Mouse (Mus musculus) limb, embryonic 14.5 days (tissue): Measurements from ENCODE around the gene Arid2. TPM values are rescaled to one million over a fixed set of nuclear protein-coding genes. Genes with fewer than 3 reads are reported as not detected.

Experiments used
- ATAC-seq: fragments of 200-750 bp; cut with Nextera tagmentation; 2 replicates; pipeline ENCODE4 v1.8.0; 2017; ENCODE audit warnings: low read depth, moderate number of reproducible peaks, moderate TSS enrichment; ENCODE audit not compliant: low FRiP score
- DNase-seq: peaks from one replicate; pipeline ENCODE4 v3.0.0-alpha.2; 2015; ENCODE audit warnings: low spot score
- H3K27ac ChIP-seq: fragments of 300-500 bp; sonication (generic); replicated peaks from 2 replicates; pipeline ENCODE4 v1.5.1; 2014; ENCODE audit warnings: low read depth, mild to moderate bottlenecking, low read length, moderate library complexity, mixed read lengths
- H3K27me3 ChIP-seq: fragments of 300-500 bp; sonication (generic); 2 replicates; pipeline ENCODE4 v1.6.1; 2014; ENCODE audit warnings: low read length, mixed read lengths; ENCODE audit not compliant: control insufficient read depth, insufficient read depth
- H3K36me3 ChIP-seq: fragments of 300-500 bp; sonication (generic); 2 replicates; pipeline ENCODE4 v1.6.1; 2014; ENCODE audit warnings: mild to moderate bottlenecking, low read length, moderate library complexity, mixed read lengths; ENCODE audit not compliant: control insufficient read depth, insufficient read depth
- H3K4me1 ChIP-seq: fragments of 300-500 bp; sonication (generic); 2 replicates; pipeline ENCODE4 v1.6.1; 2014; ENCODE audit warnings: antibody characterized with exemption, low read length, mixed read lengths; ENCODE audit not compliant: control insufficient read depth, insufficient read depth
- H3K4me2 ChIP-seq: fragments of 300-500 bp; sonication (generic); replicated peaks from 2 replicates; pipeline ENCODE4 v1.6.1; 2014; ENCODE audit warnings: low read depth, mild to moderate bottlenecking, low read length, moderate library complexity; ENCODE audit not compliant: severe bottlenecking
- H3K4me3 ChIP-seq: fragments of 300-500 bp; sonication (generic); replicated peaks from 2 replicates; pipeline ENCODE4 v1.5.1; 2014; ENCODE audit warnings: low read length
- H3K9ac ChIP-seq: fragments of 300-500 bp; sonication (generic); 2 replicates; pipeline ENCODE4 v1.6.1; 2014; ENCODE audit warnings: mild to moderate bottlenecking, low read depth, low read length, moderate library complexity; ENCODE audit not compliant: severe bottlenecking
- H3K9me3 ChIP-seq: fragments of 300-500 bp; sonication (generic); 2 replicates; pipeline ENCODE4 v1.6.1; 2016; ENCODE audit warnings: low read length; ENCODE audit not compliant: control insufficient read depth
- POLR2A ChIP-seq: fragments of 200-500 bp; IDR thresholded peaks from 2 replicates; pipeline ENCODE4 v1.8.0; 2012; ENCODE audit warnings: inconsistent platforms, mild to moderate bottlenecking, moderate library complexity, borderline replicate concordance; ENCODE audit not compliant: insufficient read depth, insufficient read length; ENCODE audit errors: extremely low read depth
- WGBS: fragments of 180-500 bp; shearing (Covaris S2); extraction: QIAGEN DNeasy Blood & Tissue Kit; methylation state at CpG from one replicate; pipeline ENCODE4 v1.1.7; 2014; 5-methylcytosine and 5-hydroxymethylcytosine counted together
- polyA plus RNA-seq, 2 experiments: library from polyadenylated mRNA; depleted of rRNA in 1 of 2; stranded (reverse) in 1 of 2; unstranded in 1 of 2; fragments of >200 nt; fragmentation: Nextera tagmentation in 1 of 2; extraction: Ambion mirVana in 1 of 2; gene quantifications; 2 replicates each; pipeline versions ENCODE4 v1.2.1 to v1.2.3; 2012 to 2014

The Arid2 gene
- polyA plus RNA-seq, 2 experiments = 28.7 to 30.9 TPM

DNA sequence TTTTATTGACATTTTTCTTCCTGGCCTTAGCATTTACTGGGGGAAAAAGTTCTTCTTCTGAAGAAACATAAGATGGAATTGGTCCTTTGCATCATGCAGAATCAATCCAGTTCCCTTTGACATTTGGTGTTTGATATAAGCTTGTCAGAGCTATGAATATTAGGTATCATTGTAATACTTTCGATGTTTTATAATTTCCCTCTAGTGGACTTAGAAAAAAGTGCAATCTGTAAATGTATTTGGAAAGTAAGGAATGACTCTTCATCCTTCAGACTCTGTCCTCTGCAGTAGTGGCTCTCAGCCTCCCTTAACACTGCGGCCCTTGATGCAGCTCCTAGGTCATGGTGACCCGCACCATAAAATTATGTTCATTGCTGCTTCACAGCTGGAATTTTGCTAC is 105.6 kb downstream of the Arid2 start:
- DNase-seq (no peak), ATAC-seq (no peak)
- H3K36me3 ChIP-seq = peaks cover 76% of the 10 kb centered on the region

DNA sequence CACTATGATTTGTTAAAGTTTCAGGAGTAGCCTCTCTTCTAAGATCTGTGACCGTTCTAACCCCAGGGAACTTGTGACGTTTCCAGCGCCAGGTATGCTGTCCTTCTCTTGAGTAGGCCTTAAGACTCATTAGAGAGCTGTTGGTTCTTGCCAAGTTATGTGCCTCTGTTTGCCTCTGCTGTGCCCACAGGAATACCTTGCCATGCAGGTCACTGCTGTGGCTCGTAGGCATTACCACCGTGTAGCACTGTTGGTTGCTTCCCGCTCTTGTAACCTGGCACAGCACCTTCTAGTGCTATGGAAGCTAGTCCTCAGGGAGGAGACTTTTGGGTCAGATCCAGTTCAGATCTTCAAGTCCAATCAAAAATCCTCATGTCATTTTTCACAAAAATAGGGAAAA is 107.8 kb downstream of the Arid2 start:
- H3K4me3 ChIP-seq = no peak overlapping the region
- DNase-seq = no peak
- 95% methylated on average over 6 of the region's 6 CpGs for WGBS

More for the DNA sequence above, 105.6 kb downstream of the Arid2 start:
- no peak for TF ChIP-seq POLR2A
- H3K4me3 ChIP-seq = no peak overlapping the region
- WGBS = 90% methylated on average over 3 of the region's 3 CpGs
- no peak overlapping the region for H3K9ac ChIP-seq
- no peaks in the 10 kb centered on the region for H3K4me1 ChIP-seq
- no peaks in the 10 kb centered on the region for H3K27me3 ChIP-seq
- H3K9me3 ChIP-seq = no peaks in the 10 kb centered on the region
- no peak overlapping the region for H3K4me2 ChIP-seq
- H3K27ac ChIP-seq = no peak overlapping the region

DNA sequence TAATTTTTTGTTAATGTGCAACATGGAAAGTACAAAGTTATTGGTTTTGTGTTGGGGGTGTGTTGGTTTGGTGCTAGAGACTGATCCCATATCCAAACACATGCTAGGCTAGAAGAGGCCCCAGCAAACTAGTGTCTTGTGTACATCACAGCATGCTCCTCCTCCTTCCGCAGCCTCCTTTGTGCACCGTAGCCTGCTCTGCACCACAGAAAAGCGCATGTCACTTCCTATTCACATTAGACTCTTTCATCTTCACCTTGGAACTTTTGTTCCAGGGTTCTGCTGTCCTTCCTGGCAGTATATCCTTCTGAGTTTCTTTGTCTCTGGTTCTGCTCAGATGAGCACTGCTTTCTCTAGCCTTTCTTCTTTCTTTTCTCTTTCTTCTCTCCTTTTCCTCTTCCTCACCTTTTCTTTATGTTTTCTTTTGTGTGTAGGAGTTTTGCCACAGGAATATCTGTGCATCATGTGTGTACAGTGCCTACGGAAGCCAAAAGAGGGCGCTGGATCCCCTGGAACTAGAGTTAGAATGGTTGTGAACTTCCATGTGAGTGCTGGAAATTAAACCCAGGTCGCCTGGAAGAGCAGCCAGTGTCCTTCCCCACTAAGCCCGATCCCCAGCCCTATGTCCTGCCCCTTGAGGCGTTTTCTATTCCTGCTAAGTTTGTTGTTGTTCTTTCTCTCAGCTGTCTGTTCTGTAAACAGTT is 109.5 kb downstream of the Arid2 start:
- no peak overlapping the region for H3K4me2 ChIP-seq
- no peaks in the 10 kb centered on the region for H3K4me1 ChIP-seq
- no peaks in the 10 kb centered on the region for H3K27me3 ChIP-seq
- ATAC-seq (no peak), DNase-seq (no peak)
- H3K9ac ChIP-seq = no peak overlapping the region
- no peak overlapping the region for H3K27ac ChIP-seq
- WGBS = 85% methylated on average over 8 of the region's 8 CpGs
- H3K9me3 ChIP-seq = no peaks in the 10 kb centered on the region
- no peak for TF ChIP-seq POLR2A
- peaks cover 73% of the 10 kb centered on the region for H3K36me3 ChIP-seq
- H3K4me3 ChIP-seq = no peak overlapping the region

More for the DNA sequence above, 107.8 kb downstream of the Arid2 start:
- H3K9me3 ChIP-seq = no peaks in the 10 kb centered on the region
- H3K36me3 ChIP-seq = peaks cover 81% of the 10 kb centered on the region
- H3K9ac ChIP-seq = no peak overlapping the region
- H3K4me2 ChIP-seq = no peak overlapping the region
- H3K4me1 ChIP-seq = no peaks in the 10 kb centered on the region
- no peak for TF ChIP-seq POLR2A
- no peak for ATAC-seq
- no peak overlapping the region for H3K27ac ChIP-seq
- H3K27me3 ChIP-seq = no peaks in the 10 kb centered on the region

DNA sequence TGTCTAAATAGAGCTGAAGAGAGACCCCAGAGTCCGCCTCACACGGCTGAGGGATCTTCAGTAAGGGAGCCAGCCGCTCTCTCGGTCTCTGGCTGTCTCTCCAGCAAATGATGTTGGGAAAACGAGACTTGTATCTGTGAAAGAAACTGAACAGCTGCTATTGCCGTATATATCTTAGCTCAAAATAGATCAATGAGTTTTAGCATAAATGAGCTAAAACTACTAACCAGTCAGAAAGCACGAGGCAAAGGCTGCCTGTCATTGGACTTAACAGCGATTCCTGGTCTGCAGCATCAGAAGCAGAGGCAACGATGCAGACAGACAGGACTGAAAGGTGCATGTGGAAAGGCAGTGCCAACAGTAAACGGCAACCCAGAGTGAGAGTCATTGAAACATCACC is 111.0 kb downstream of the Arid2 start:
- no peak overlapping the region for H3K9ac ChIP-seq
- no peaks in the 10 kb centered on the region for H3K4me1 ChIP-seq
- no peak overlapping the region for H3K27ac ChIP-seq
- H3K4me2 ChIP-seq = no peak overlapping the region
- no peaks in the 10 kb centered on the region for H3K9me3 ChIP-seq
- H3K4me3 ChIP-seq = no peak overlapping the region
- H3K36me3 ChIP-seq = peaks cover 70% of the 10 kb centered on the region
- WGBS = 89% methylated on average over 10 of the region's 10 CpGs
- ATAC-seq = no peak
- no peak for TF ChIP-seq POLR2A
- no peaks in the 10 kb centered on the region for H3K27me3 ChIP-seq
- no peak for DNase-seq

DNA sequence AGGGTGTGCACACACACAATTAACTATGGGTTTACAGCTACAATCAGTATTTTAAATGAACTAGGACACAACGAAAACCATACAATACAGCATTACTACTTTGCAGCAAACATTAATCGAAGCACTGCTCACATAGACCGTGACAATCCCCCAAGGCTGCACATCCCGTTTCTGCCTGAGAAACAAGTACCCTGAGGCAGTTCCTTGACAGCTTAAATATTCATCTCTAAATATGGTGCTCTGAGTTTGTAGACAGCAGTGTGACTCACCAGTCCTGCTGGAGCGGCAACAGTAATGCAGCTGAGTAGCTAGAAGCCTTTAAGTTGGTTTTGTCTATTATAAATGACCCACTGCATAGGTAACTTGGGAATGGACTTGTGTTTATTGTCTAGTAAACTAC is 118.2 kb downstream of the Arid2 start:
- no peaks in the 10 kb centered on the region for H3K9me3 ChIP-seq
- H3K4me2 ChIP-seq = no peak overlapping the region
- H3K27me3 ChIP-seq = no peaks in the 10 kb centered on the region
- H3K36me3 ChIP-seq = peaks cover 49% of the 10 kb centered on the region
- WGBS = 84% methylated on average over 5 of the region's 5 CpGs
- H3K4me1 ChIP-seq = no peaks in the 10 kb centered on the region
- no peak overlapping the region for H3K27ac ChIP-seq
- DNase-seq = no peak
- no peak for ATAC-seq
- no peak for TF ChIP-seq POLR2A
- H3K9ac ChIP-seq = no peak overlapping the region
- H3K4me3 ChIP-seq = no peak overlapping the region
